Mouse (Mus musculus) ES-E14 (cell line): ENCODE measurements around the gene Slc5a5. TPM values are rescaled to one million over a fixed set of nuclear protein-coding genes. Genes with fewer than 3 reads are reported as not detected.

Experiments used
- DNase-seq: peaks from one replicate; pipeline ENCODE4 v3.0.0-alpha.2; 2013; ENCODE audit warnings: low read depth, low spot score
- H3K27ac ChIP-seq: 2 replicates; pipeline ENCODE4 v1.5.1; 2012; ENCODE audit warnings: low read depth, mild to moderate bottlenecking, low read length, moderate library complexity, mixed read lengths; ENCODE audit not compliant: poor library complexity, insufficient read depth, severe bottlenecking
- H3K36me3 ChIP-seq: 2 replicates; pipeline ENCODE4 v1.6.1; 2012; ENCODE audit warnings: mild to moderate bottlenecking, low read length, moderate library complexity, mixed read lengths; ENCODE audit not compliant: control insufficient read depth, poor library complexity, insufficient read depth, severe bottlenecking
- H3K4me1 ChIP-seq, 2 experiments: fragments of 150-350 bp in 1 of 2; sonication (generic) in 1 of 2; 2 replicates each; pipeline ENCODE4 v1.6.1; 2012; ENCODE audit warnings: low read length in 2 of 2, mild to moderate bottlenecking in 1 of 2, mixed read lengths in 1 of 2; ENCODE audit not compliant: control insufficient read depth in 2 of 2, insufficient read depth in 2 of 2, poor library complexity in 1 of 2
- H3K4me3 ChIP-seq, 2 experiments: fragments of 150-350 bp in 1 of 2; sonication (generic) in 1 of 2; 2 replicates each; pipeline ENCODE4 v1.5.1; 2012; ENCODE audit warnings: low read length in 2 of 2, low read depth in 1 of 2, mild to moderate bottlenecking in 1 of 2, mixed read lengths in 1 of 2; ENCODE audit not compliant: insufficient read depth in 1 of 2, poor library complexity in 1 of 2, severe bottlenecking in 1 of 2
- H3K9ac ChIP-seq: 2 replicates; pipeline ENCODE4 v1.6.1; 2012; ENCODE audit warnings: low read depth, mild to moderate bottlenecking, low read length, mixed read lengths; ENCODE audit not compliant: poor library complexity, insufficient read depth, severe bottlenecking
- H3K9me3 ChIP-seq: fragments of 150-350 bp; sonication (generic); 2 replicates; pipeline ENCODE4 v1.6.1; 2012; ENCODE audit warnings: low read depth, mild to moderate bottlenecking, low read length; ENCODE audit not compliant: control insufficient read depth, insufficient read depth
- CHD2 ChIP-seq: IDR thresholded peaks from 2 replicates; pipeline ENCODE4 v1.6.1; 2014; ENCODE audit warnings: mild to moderate bottlenecking, low read depth, low read length, inconsistent platforms
- HCFC1 ChIP-seq: IDR thresholded peaks from 2 replicates; pipeline ENCODE4 v1.6.1; 2012; ENCODE audit warnings: low read length, inconsistent platforms, borderline replicate concordance; ENCODE audit not compliant: insufficient read depth
- MAFK ChIP-seq: IDR thresholded peaks from 2 replicates; pipeline ENCODE4 v1.6.1; 2014; ENCODE audit warnings: mild to moderate bottlenecking, low read depth, low read length, inconsistent platforms; ENCODE audit not compliant: insufficient read depth
- ZC3H11A ChIP-seq: IDR thresholded peaks from 2 replicates; pipeline ENCODE4 v1.6.1; 2012; ENCODE audit warnings: low read depth, mild to moderate bottlenecking, inconsistent platforms, low read length, borderline replicate concordance
- ZNF384 ChIP-seq: IDR thresholded peaks from 2 replicates; pipeline ENCODE4 v1.6.1; 2012; ENCODE audit warnings: low read depth, low read length, inconsistent platforms
- in situ Hi-C, 2 experiments: fragments of 600-800 bp; cut with MboI; formaldehyde crosslinking; loops; one replicate each; pipeline ENCODE4 v1.15.1; 2025; ENCODE audit warnings: low sequenced_read_pairs in 2 of 2, inconsistent platforms in 1 of 2; ENCODE audit not compliant: unreplicated experiment in 2 of 2
- total RNA-seq: library from RNA; depleted of rRNA; stranded (reverse); fragments of 300-350 nt; gene quantifications from 2 replicates; pipeline ENCODE4 v1.2.3, GENCODE M21; 2012

Gene Slc5a5
- total RNA-seq, 1 experiment = 3.4 TPM

DNA sequence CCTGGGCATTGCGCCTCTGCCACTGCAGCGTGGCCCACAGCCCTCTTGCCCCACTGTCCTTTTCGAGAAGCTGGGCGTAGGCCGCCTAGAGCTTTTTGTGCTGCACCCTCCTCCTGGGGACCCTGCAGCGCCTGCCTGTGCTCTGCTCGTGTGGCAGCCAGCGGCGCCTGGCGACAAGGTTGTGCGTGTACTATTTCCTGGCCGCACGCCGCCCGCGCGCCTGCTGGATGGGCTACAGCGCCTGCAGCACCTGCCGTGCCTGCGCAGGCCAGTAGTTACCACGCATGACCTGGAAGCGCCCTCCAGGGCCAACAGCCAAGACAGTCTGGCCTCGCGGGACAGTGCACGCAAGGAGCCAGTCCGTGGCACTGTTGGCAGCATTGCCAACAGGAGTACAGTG, 21.0 kb upstream of the Slc5a5 start:
- no peaks in the 10 kb centered on the region for H3K9me3 ChIP-seq
- H3K9ac ChIP-seq = no peak overlapping the region; the same call in 1 of the 2 replicates
- TF ChIP-seq HCFC1 (no peak), MAFK (no peak), ZC3H11A (no peak), CHD2 (no peak), ZNF384 (no peak)
- no peak for DNase-seq
- in situ Hi-C loops = no loop called here
- peaks cover 4 to 19% of the 10 kb centered on the region in 2 experiments; a peak in 3 of 4 replicates for H3K4me1 ChIP-seq
- peaks cover 47% of the 10 kb centered on the region for H3K36me3 ChIP-seq
- peak overlapping the region; percentile 31 to 52; a peak in 3 of 4 replicates for H3K4me3 ChIP-seq
- H3K27ac ChIP-seq = no peak overlapping the region

DNA sequence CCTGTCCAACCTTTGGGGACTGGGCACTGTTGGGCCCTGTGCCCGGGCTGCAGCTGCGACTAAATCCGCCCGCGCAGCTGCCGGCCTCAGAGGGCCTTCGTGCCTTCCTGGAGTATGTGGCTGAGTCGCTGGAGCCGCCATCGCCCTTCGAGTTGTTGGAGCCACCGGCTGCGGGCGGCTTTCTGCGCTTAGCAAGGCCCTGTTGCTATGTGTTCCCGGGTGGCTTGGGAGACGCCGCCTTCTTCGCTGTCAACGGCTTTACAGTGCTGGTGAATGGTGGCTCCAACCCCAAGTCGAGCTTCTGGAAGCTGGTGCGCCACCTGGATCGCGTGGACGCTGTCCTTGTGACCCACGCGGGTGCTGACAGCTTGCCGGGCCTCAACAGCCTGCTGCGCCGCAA, 20.4 kb upstream of the Slc5a5 start:
- in situ Hi-C loops = no loop called here
- H3K9me3 ChIP-seq = no peaks in the 10 kb centered on the region
- H3K36me3 ChIP-seq = peaks cover 45% of the 10 kb centered on the region
- no peak for DNase-seq
- peaks cover 4 to 19% of the 10 kb centered on the region in 2 experiments; a peak in 3 of 4 replicates for H3K4me1 ChIP-seq
- H3K9ac ChIP-seq = peak overlapping the region; percentile 25; the same call in 1 of the 2 replicates
- H3K4me3 ChIP-seq = peak overlapping the region; percentile 31 to 52
- TF ChIP-seq ZNF384 (no peak), ZC3H11A (no peak), MAFK (no peak), CHD2 (no peak), HCFC1 (no peak)
- H3K27ac ChIP-seq = no peak overlapping the region

DNA sequence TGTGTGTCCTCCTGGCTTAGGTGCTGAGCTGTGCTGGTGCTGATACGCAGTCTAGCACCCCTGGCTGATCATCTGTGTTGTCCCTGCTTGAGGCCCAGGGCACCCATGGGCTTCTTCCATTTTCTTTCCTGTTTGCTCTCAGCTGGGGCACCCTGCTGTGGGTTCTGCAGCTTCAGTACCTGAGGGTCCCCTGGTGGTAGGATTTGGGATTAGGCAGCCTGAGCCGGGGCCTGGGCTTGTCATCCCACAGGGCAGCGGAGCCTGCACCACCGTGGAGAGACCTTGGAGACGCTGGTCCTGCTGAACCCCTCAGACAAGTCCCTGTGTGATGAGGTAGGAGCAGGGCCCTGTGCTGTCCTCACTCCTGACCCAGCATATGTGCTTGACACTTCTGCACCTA, 19.0 kb upstream of the Slc5a5 start:
- H3K27ac ChIP-seq = no peak overlapping the region
- peaks cover 4 to 20% of the 10 kb centered on the region in 2 experiments; a peak in 3 of 4 replicates for H3K4me1 ChIP-seq
- no peaks in the 10 kb centered on the region for H3K9me3 ChIP-seq
- no peak for DNase-seq
- in situ Hi-C loops = no loop called here
- H3K9ac ChIP-seq = no peak overlapping the region
- no peak overlapping the region for H3K4me3 ChIP-seq
- peaks cover 36% of the 10 kb centered on the region for H3K36me3 ChIP-seq
- no peak for TF ChIP-seq HCFC1
- TF ChIP-seq MAFK = no peak

DNA sequence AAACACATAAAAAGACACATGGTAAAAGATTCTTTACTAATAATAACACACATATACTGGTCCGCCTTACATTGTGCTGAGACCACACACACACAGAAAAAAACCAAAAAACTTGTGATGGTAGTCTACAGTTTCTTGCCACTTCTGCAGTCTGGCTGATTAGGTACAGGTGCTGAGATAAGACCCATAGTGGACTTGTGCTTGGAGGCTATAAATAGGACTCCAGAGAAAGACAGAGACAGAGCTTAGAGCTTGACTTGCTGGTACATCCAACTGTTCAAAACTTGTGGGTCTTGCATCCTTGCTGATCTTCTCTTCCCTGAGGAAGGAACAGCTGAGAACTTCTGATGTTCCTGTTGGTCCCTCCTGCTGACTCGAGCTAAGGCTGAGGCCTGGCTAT, 15.0 kb upstream of the Slc5a5 start:
- H3K4me3 ChIP-seq = no peak overlapping the region; a peak in 1 of 4 replicates
- no peak overlapping the region for H3K9ac ChIP-seq
- H3K4me1 ChIP-seq = peaks cover 0 to 7% of the 10 kb centered on the region in 2 experiments; a peak in 1 of 4 replicates
- peaks cover 2% of the 10 kb centered on the region; the same call in 1 of the 2 replicates for H3K36me3 ChIP-seq
- TF ChIP-seq ZNF384 = no peak
- TF ChIP-seq ZC3H11A = no peak
- no peak for TF ChIP-seq HCFC1
- TF ChIP-seq CHD2 = no peak
- TF ChIP-seq MAFK = no peak
- in situ Hi-C loops = no loop called here
- DNase-seq = no peak
- no peaks in the 10 kb centered on the region for H3K9me3 ChIP-seq
- no peak overlapping the region for H3K27ac ChIP-seq
